Mouse (Mus musculus) cerebellum, adult 9-11 months (tissue): Measurements from ENCODE around the gene Per1.

ENCODE experiments used
- DNase-seq: peaks from one replicate; pipeline ENCODE4 v3.0.0; 2022

Gene Per1

DNA sequence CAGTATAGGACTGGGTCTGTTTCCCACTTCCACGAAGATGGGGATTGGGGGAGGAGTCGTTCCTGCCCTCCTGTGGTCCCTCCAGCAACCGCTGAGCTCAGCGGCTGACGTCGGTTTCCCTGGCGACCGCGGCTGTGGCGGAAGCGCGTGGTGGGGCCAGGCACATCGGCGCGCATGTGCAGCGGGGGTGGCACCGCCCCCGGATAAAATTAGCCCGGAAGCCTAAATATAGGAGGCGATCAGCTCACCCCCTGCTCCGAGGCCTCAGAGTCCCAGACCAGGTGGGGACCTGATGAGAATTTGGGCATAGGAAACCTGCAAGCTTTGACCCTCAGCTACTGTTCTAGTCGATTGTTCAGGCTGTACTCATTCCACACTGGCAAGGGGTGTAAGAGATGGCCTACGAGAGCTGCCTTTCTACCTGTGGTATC, 4.9 kb downstream of the Per1 start:
- peak; percentile 93 for DNase-seq

- DNase-seq, result peak; percentile 76
Measured at GRCm38 (mm10) chr11:69100639-69101360, 5.8 kb downstream of the Per1 start.

- peak; percentile 67 for DNase-seq
Measured at GRCm38 (mm10) chr11:69101604-69102402, 6.8 kb downstream of the Per1 start.

DNA sequence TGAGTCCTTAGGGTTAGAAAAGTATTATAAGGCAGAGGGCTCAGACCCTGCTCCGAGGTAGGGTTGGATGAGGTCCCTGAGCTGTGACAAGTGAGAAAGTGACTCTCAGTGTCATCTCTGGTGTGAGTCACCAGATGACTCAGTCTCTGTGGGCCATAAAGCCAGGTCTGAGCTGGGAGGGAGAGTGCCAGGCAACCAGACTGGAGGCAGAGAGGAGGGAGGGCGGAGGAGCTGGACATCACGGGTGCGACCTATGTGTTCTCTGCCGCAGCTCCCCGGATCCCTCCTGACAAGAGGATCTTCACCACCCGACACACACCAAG, 7.3 kb downstream of the Per1 start:
- DNase-seq, result no peak

- peak; percentile 48 for DNase-seq
Measured at GRCm38 (mm10) chr11:69103121-69103520, 8.1 kb downstream of the Per1 start.

GRCm38 (mm10) chr11:69103531-69104435, 8.8 kb downstream of the Per1 start:
- DNase-seq, result peak; percentile 61

GRCm38 (mm10) chr11:69104487-69104886, 9.5 kb downstream of the Per1 start:
- DNase-seq, result peak; percentile 54

DNA sequence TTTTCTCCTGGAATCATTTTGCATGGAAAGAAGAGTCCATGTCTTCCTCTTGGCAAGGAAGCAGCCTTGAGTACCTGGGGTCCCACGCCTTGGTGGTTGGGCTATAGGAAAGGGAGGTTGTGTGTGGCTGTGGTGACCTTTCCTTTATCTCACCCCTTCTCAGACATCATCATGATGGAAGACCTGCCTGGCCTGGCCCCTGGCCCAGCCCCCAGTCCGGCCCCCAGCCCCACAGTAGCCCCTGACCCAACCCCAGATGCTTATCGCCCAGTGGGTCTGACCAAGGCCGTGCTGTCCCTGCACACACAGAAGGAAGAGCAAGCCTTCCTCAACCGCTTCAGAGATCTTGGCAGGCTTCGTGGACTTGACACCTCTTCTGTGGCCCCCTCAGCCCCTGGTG, 10.2 kb downstream of the Per1 start:
- no peak for DNase-seq

GRCm38 (mm10) chr11:69105796-69106195, 10.8 kb downstream of the Per1 start:
- DNase-seq, result peak; percentile 45

GRCm38 (mm10) chr11:69106299-69106698, 11.3 kb downstream of the Per1 start:
- DNase-seq, result peak; percentile 44

DNA sequence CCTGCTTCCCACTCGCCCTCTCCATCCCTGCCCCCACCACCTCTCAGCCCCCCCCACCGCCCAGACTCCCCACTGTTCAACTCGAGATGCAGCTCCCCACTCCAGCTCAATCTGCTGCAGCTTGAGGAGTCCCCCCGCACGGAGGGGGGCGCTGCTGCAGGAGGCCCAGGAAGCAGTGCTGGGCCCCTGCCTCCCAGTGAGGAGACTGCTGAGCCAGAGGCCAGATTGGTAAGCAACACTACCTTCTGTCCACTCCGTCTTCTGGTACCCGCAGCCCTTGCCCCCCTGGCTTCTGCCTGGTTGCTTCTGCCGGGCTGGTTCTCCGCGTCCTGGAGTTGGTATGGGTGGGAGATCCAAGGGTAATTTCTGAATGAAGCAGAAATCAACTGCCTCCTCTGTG, 11.8 kb downstream of the Per1 start:
- DNase-seq, result peak; percentile 53

DNA sequence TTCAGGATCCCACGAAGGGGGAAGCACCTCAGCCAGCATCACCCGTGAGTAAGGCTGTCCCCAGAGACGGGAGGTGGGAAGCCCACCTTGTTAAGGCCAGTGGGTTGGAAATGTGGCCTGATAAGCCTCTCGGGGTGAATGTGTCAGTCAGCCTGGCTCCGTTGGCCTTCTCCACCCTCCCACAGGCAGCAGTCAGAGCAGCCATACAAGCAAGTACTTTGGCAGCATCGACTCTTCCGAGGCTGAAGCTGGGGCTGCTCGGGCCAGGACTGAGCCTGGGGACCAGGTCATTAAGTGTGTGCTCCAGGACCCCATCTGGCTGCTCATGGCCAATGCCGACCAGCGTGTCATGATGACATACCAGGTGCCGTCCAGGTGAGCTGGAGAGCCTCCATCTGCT, 12.7 kb downstream of the Per1 start:
- peak; percentile 42 for DNase-seq

GRCm38 (mm10) chr11:69108223-69108622, 13.2 kb downstream of the Per1 start:
- DNase-seq, result no peak

GRCm38 (mm10) chr11:69109032-69109900, 14.2 kb downstream of the Per1 start:
- peak; percentile 64 for DNase-seq

- DNase-seq, result peak; percentile 89
Measured at GRCm38 (mm10) chr11:69110319-69111046, 15.5 kb downstream of the Per1 start.

DNA sequence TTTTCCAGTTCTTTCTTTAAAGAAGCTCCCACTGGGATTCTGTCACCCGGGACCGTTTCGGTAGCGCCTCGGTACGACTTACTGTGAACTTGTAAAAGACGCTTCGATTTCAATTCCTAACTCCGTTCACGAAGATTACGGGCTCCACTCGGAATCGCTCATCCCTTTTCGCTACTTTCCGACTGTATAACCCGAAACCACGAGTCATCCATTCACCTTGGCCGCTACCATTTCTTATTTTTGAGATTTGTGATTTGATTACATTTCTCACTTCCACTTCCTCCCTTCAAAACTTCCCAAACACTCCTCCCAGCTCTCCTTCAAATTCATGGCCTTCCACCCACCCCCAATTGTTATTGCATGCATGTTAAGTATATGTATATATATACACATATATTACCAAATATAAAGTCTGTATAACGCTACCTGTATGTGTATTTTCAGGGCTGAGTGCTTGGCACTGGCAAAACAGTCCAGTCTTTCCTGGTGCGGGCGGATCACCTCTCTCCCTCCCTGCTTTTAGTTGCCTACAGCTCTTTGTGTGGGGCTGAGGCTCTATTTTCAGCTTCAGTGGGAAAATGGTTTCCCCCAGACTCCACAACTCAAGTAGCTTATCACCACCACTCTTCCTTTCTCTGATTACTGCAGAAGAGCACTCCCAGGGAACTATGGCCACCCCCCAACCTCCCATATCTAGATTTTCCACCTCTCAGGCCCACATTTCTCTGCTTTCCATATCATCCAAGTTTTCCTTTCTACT, 16.2 kb downstream of the Per1 start:
- DNase-seq, result no peak

GRCm38 (mm10) chr11:69111865-69112264, 16.8 kb downstream of the Per1 start:
- DNase-seq, result no peak

- DNase-seq, result no peak
Measured at GRCm38 (mm10) chr11:69114018-69114417, 19.0 kb downstream of the Per1 start.

DNA sequence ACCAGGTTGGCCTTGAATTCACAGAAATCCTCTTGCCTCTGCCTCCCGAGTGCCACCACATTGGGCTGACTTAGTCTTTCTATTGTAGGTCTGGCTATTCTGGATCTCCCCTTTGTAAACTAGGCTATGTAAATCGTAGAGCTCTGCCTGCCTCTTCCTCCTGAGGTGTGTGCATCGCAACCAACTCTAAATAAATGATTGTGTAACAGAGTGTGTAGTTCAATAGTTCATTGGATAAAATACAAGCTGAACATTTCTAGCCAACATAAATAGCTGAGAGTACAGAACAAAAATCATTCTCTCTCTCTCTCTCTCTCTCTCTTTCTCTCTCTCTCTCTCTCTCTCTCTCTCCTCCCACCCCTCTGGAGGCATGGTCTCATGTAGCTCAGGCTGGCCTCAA, 19.6 kb downstream of the Per1 start:
- no peak for DNase-seq

GRCm38 (mm10) chr11:69116843-69117242, 21.8 kb downstream of the Per1 start:
- peak; percentile 45 for DNase-seq
